Mouse (Mus musculus): ENCODE measurements around the gene Gm42417. TPM values are rescaled to one million over a fixed set of nuclear protein-coding genes. Genes with fewer than 3 reads are reported as not detected.
A peak's percentile ranks its signal among the peaks of the same experiment; 100 is the strongest.

The Gm42417 gene
- polyA plus RNA-seq, 1 experiment from 2014 or later, result 0.23 TPM

DNA sequence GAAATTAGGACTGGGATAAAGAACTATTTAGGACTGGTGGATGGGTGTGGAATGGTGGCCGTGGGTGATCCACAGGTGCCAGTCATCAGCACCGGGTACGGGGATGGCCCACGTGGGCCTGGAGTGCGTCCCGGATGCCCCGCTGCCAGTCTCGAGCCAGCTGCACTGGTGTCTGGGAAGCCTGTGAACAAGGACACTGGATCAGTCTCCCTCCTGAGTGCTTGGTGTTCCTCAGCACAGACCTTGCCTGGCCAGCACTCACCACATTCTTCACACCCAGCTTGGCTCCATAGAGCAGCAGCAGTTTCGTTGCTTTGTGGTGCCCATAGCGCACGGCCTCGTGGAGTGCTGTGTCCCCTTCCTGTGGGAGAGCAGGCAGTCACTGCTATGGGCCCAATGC, 7.8 kb downstream of the Gm42417 start:
- WGBS, result 88% methylated on average over 12 of the region's 12 CpGs
- Histone ChIP-seq H3K27me3 (ENCODE audit: control insufficient read depth, insufficient read depth, low read length) (no peaks in the 10 kb centered on the region), H3K4me1 (replicated peaks; ENCODE audit: control insufficient read depth, insufficient read depth, low read length) (no peaks in the 10 kb centered on the region; the same call in 1 of the 2 replicates), H3K36me3 (replicated peaks; ENCODE audit: control insufficient read depth, insufficient read depth) (peaks cover 14% of the 10 kb centered on the region), H3K9me3 (ENCODE audit: control insufficient read depth, low read length) (no peaks in the 10 kb centered on the region), H3K4me3 (replicated peaks; ENCODE audit: low read length) (no peak overlapping the region), H3K27ac (no peak overlapping the region), H3K4me2 (replicated peaks) (no peak overlapping the region), H3K9ac (no peak overlapping the region)
- ATAC-seq (ENCODE audit: low FRiP score) (no peak), DNase-seq (ENCODE audit: low spot score) (no peak)

DNA sequence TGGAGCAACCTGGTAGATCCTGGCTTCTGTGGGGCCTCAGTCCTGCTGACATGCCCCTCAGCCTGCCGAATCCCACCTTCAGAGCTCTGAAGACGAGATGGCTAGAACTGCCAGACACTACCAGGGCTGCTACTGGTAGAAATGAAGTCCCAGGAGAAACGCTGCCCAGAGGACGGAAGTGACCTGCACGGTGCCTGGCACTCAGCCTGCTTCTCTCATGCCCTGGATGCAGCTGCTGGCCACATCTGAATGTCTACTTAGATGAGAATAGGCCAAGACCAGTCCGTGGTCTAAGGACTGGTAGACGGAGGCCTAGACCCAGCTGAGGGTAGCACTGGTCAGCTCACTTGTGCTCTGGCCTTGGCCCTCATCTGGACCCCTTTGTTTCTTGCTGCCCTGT, 8.3 kb downstream of the Gm42417 start:
- H3K9me3 ChIP-seq (ENCODE audit: control insufficient read depth, low read length), result no peaks in the 10 kb centered on the region
- WGBS, result 87% methylated on average over 7 of the region's 7 CpGs

DNA sequence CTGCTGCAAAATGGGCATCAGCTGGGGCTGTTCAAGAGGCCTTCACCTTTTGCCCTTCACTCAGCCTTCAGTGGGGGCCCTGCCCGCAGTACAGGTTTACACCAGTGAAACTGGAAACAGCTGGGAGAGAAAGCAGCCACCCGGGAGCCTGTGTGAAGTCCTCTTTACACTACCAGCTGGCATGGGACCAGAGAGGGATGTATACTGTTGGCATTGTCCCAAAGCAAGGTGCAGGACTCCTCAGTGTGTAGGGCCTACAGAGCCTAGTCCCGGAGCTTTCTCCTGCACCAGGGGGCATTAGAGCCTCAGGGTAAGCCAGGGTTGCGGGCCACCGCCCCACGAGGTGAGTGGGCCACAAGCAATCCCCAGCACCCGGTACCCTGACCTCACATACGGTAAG, 8.7 kb downstream of the Gm42417 start:
- no peak overlapping the region for H3K27ac ChIP-seq
- no peaks in the 10 kb centered on the region for H3K27me3 ChIP-seq (ENCODE audit: control insufficient read depth, insufficient read depth, low read length)
- no peak overlapping the region for H3K4me2 ChIP-seq (replicated peaks)
- WGBS, result 75% methylated on average over 8 of the region's 8 CpGs
- H3K4me1 ChIP-seq (replicated peaks; ENCODE audit: control insufficient read depth, insufficient read depth, low read length), result no peaks in the 10 kb centered on the region; the same call in 1 of the 2 replicates
- H3K9ac ChIP-seq, result no peak overlapping the region
- H3K4me3 ChIP-seq (replicated peaks; ENCODE audit: low read length), result no peak overlapping the region
- ATAC-seq (ENCODE audit: low FRiP score) (no peak), DNase-seq (ENCODE audit: low spot score) (no peak)
- H3K9me3 ChIP-seq (ENCODE audit: control insufficient read depth, low read length), result no peaks in the 10 kb centered on the region
- peaks cover 18% of the 10 kb centered on the region for H3K36me3 ChIP-seq (replicated peaks; ENCODE audit: control insufficient read depth, insufficient read depth)

More for the DNA sequence above, 8.3 kb downstream of the Gm42417 start:
- Histone ChIP-seq H3K36me3 (replicated peaks; ENCODE audit: control insufficient read depth, insufficient read depth) (peaks cover 14% of the 10 kb centered on the region), H3K27ac (no peak overlapping the region), H3K4me2 (replicated peaks) (no peak overlapping the region), H3K27me3 (ENCODE audit: control insufficient read depth, insufficient read depth, low read length) (no peaks in the 10 kb centered on the region), H3K9ac (no peak overlapping the region), H3K4me1 (replicated peaks; ENCODE audit: control insufficient read depth, insufficient read depth, low read length) (no peaks in the 10 kb centered on the region; the same call in 1 of the 2 replicates), H3K4me3 (replicated peaks; ENCODE audit: low read length) (no peak overlapping the region)
- no peak for DNase-seq (ENCODE audit: low spot score)
- ATAC-seq (ENCODE audit: low FRiP score), result no peak

DNA sequence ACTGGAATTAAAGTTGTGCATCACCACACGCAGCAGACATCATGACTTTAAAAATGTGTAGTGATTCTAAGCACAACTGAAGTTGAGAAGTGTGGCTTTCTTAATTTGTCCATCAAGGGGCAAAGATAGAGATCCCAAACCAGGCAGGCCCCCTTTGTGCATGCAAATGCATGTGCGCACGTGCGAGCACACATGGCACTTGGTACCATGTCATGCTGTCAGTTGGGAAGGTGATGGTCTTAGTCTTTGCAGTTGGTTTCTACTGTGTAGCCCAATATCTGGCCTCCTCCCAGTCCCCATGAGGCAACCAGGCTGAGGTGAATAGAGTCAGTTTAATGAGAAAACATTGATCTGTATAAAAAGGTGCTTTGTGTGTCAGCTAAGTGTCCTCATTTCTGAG, 9.4 kb downstream of the Gm42417 start:
- no peak for ATAC-seq (ENCODE audit: low FRiP score)
- H3K9ac ChIP-seq, result no peak overlapping the region
- no peak overlapping the region for H3K27ac ChIP-seq
- no peak overlapping the region for H3K4me2 ChIP-seq (replicated peaks)
- 98% methylated on average over 4 of the region's 4 CpGs for WGBS
- H3K4me1 ChIP-seq (replicated peaks; ENCODE audit: control insufficient read depth, insufficient read depth, low read length), result no peaks in the 10 kb centered on the region; the same call in 1 of the 2 replicates
- H3K9me3 ChIP-seq (ENCODE audit: control insufficient read depth, low read length), result no peaks in the 10 kb centered on the region
- no peak overlapping the region for H3K4me3 ChIP-seq (replicated peaks; ENCODE audit: low read length)
- DNase-seq (ENCODE audit: low spot score), result no peak
- peaks cover 24% of the 10 kb centered on the region for H3K36me3 ChIP-seq (replicated peaks; ENCODE audit: control insufficient read depth, insufficient read depth)
- no peaks in the 10 kb centered on the region for H3K27me3 ChIP-seq (ENCODE audit: control insufficient read depth, insufficient read depth, low read length)

GRCm38 (mm10) chr1:36529274-36529673, 10.0 kb downstream of the Gm42417 start:
- H3K4me2 ChIP-seq (replicated peaks), result no peak overlapping the region
- H3K27ac ChIP-seq, result no peak overlapping the region
- no peaks in the 10 kb centered on the region for H3K27me3 ChIP-seq (ENCODE audit: control insufficient read depth, insufficient read depth, low read length)
- WGBS, result 98% methylated on average over 4 of the region's 4 CpGs
- no peaks in the 10 kb centered on the region for H3K9me3 ChIP-seq (ENCODE audit: control insufficient read depth, low read length)
- H3K36me3 ChIP-seq (replicated peaks; ENCODE audit: control insufficient read depth, insufficient read depth), result peaks cover 29% of the 10 kb centered on the region
- H3K9ac ChIP-seq, result no peak overlapping the region
- no peaks in the 10 kb centered on the region; the same call in 1 of the 2 replicates for H3K4me1 ChIP-seq (replicated peaks; ENCODE audit: control insufficient read depth, insufficient read depth, low read length)
- no peak for ATAC-seq (ENCODE audit: low FRiP score)
- no peak for DNase-seq (ENCODE audit: low spot score)
- no peak overlapping the region for H3K4me3 ChIP-seq (replicated peaks; ENCODE audit: low read length)

GRCm38 (mm10) chr1:36528351-36528750, 10.9 kb downstream of the Gm42417 start:
- no peak overlapping the region for H3K4me2 ChIP-seq (replicated peaks)
- peaks cover 39% of the 10 kb centered on the region for H3K36me3 ChIP-seq (replicated peaks; ENCODE audit: control insufficient read depth, insufficient read depth)
- peak; percentile 57 for DNase-seq (ENCODE audit: low spot score)
- no peaks in the 10 kb centered on the region; the same call in 1 of the 2 replicates for H3K4me1 ChIP-seq (replicated peaks; ENCODE audit: control insufficient read depth, insufficient read depth, low read length)
- H3K9me3 ChIP-seq (ENCODE audit: control insufficient read depth, low read length), result no peaks in the 10 kb centered on the region
- 17% methylated on average over 1 of the region's 1 CpGs for WGBS
- H3K27ac ChIP-seq, result peak overlapping the region; percentile 38; the same call in 1 of the 2 replicates
- H3K27me3 ChIP-seq (ENCODE audit: control insufficient read depth, insufficient read depth, low read length), result no peaks in the 10 kb centered on the region
- no peak overlapping the region for H3K9ac ChIP-seq
- peak; percentile 42 for ATAC-seq (ENCODE audit: low FRiP score)
- no peak overlapping the region for H3K4me3 ChIP-seq (replicated peaks; ENCODE audit: low read length)

- Histone ChIP-seq H3K4me2 (replicated peaks) (no peak overlapping the region), H3K27me3 (ENCODE audit: control insufficient read depth, insufficient read depth, low read length) (no peaks in the 10 kb centered on the region), H3K36me3 (replicated peaks; ENCODE audit: control insufficient read depth, insufficient read depth) (peaks cover 52% of the 10 kb centered on the region), H3K4me1 (replicated peaks; ENCODE audit: control insufficient read depth, insufficient read depth, low read length) (no peaks in the 10 kb centered on the region; the same call in 1 of the 2 replicates), H3K4me3 (replicated peaks; ENCODE audit: low read length) (no peak overlapping the region), H3K27ac (no peak overlapping the region), H3K9ac (no peak overlapping the region), H3K9me3 (ENCODE audit: control insufficient read depth, low read length) (no peaks in the 10 kb centered on the region)
- 89% methylated on average over 10 of the region's 10 CpGs for WGBS
- no peak for DNase-seq (ENCODE audit: low spot score)
- ATAC-seq (ENCODE audit: low FRiP score), result no peak
These were observed 12.3 kb downstream of the Gm42417 start for GRCm38 (mm10) chr1:36526903-36527302.

GRCm38 (mm10) chr1:36525774-36526173, 13.5 kb downstream of the Gm42417 start:
- WGBS, result 90% methylated on average over 12 of the region's 12 CpGs

DNA sequence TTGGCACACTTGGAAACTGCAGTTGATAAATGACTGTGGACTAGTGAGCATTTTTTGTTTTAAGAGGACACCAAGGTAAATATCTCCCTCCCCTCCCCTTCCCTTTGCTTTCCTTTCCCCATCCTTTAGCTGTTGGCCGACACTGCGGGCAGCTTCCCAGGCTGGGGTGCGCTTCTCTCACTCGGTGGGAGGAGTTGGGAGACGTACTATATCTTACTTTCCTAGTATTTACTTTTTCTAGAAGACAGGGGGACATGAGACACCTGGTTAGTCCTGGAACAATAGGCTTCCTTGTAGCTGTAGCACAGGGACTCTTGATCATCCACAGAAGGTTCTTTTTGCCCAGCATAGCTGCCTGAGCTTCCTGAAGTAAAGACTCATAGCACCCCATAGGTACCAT, 15.2 kb downstream of the Gm42417 start:
- Histone ChIP-seq H3K36me3 (replicated peaks; ENCODE audit: control insufficient read depth, insufficient read depth) (peaks cover 79% of the 10 kb centered on the region), H3K9me3 (ENCODE audit: control insufficient read depth, low read length) (no peaks in the 10 kb centered on the region), H3K4me1 (replicated peaks; ENCODE audit: control insufficient read depth, insufficient read depth, low read length) (no peaks in the 10 kb centered on the region; the same call in 1 of the 2 replicates), H3K9ac (no peak overlapping the region), H3K27me3 (ENCODE audit: control insufficient read depth, insufficient read depth, low read length) (no peaks in the 10 kb centered on the region), H3K4me3 (replicated peaks; ENCODE audit: low read length) (no peak overlapping the region), H3K27ac (no peak overlapping the region), H3K4me2 (replicated peaks) (no peak overlapping the region)
- 92% methylated on average over 5 of the region's 5 CpGs for WGBS
- DNase-seq (ENCODE audit: low spot score) (no peak), ATAC-seq (ENCODE audit: low FRiP score) (no peak)

More at GRCm38 (mm10) chr1:36525774-36526173, 13.5 kb downstream of the Gm42417 start:
- ATAC-seq (ENCODE audit: low FRiP score) (no peak), DNase-seq (ENCODE audit: low spot score) (no peak)
- peaks cover 64% of the 10 kb centered on the region for H3K36me3 ChIP-seq (replicated peaks; ENCODE audit: control insufficient read depth, insufficient read depth)
- no peak overlapping the region for H3K4me3 ChIP-seq (replicated peaks; ENCODE audit: low read length)
- no peak overlapping the region for H3K27ac ChIP-seq
- no peaks in the 10 kb centered on the region; the same call in 1 of the 2 replicates for H3K4me1 ChIP-seq (replicated peaks; ENCODE audit: control insufficient read depth, insufficient read depth, low read length)
- no peak overlapping the region for H3K4me2 ChIP-seq (replicated peaks)
- H3K9ac ChIP-seq, result no peak overlapping the region
- H3K27me3 ChIP-seq (ENCODE audit: control insufficient read depth, insufficient read depth, low read length), result no peaks in the 10 kb centered on the region
- no peaks in the 10 kb centered on the region for H3K9me3 ChIP-seq (ENCODE audit: control insufficient read depth, low read length)

All from hindbrain, embryonic 14.5 days (tissue).